23 mouse cellular contexts compared by ENCODE assay signal in genomic region chr3:155059449-155059822, GRCm38 (mm10). TPM values are rescaled to one million over a fixed set of nuclear protein-coding genes. Genes with fewer than 3 reads are reported as not detected.
"Had no signal": no experiment of that assay in that cellular context is flagged by ENCODE, and none has a peak within 500 bp of the region (broad histone marks: within the 10 kb centered on the region; RNA-seq: fewer than 3 reads in every experiment).

No protein-coding gene starts in this region.

- H3K27ac ChIP-seq: neural tube, embryonic 12.5 days; neural tube, embryonic 13.5 days; neural tube, embryonic 15.5 days; stomach, embryonic 15.5 days; stomach, postnatal 0 days had no signal

- H3K4me1 ChIP-seq: neural tube, embryonic 12.5 days; neural tube, embryonic 13.5 days; neural tube, embryonic 15.5 days; stomach, embryonic 15.5 days had no signal

- H3K27me3 ChIP-seq: neural tube, embryonic 12.5 days; neural tube, embryonic 13.5 days; neural tube, embryonic 15.5 days; stomach, embryonic 15.5 days had no signal

- H3K9ac ChIP-seq: neural tube, embryonic 12.5 days; neural tube, embryonic 13.5 days; neural tube, embryonic 15.5 days; stomach, embryonic 15.5 days had no signal

- H3K4me2 ChIP-seq: neural tube, embryonic 12.5 days; neural tube, embryonic 13.5 days; neural tube, embryonic 15.5 days; stomach, embryonic 15.5 days had no signal

- H3K36me3 ChIP-seq: neural tube, embryonic 12.5 days; neural tube, embryonic 13.5 days; neural tube, embryonic 15.5 days; stomach, embryonic 15.5 days had no signal

- H3K4me3 ChIP-seq: neural tube, embryonic 12.5 days; neural tube, embryonic 13.5 days; neural tube, embryonic 15.5 days; stomach, embryonic 15.5 days had no signal

- H3K9me3 ChIP-seq: neural tube, embryonic 12.5 days; neural tube, embryonic 13.5 days; neural tube, embryonic 15.5 days; stomach, embryonic 15.5 days had no signal

- DNase-seq: retina, postnatal 1 day; right cerebral cortex, adult 18-20 months; right cerebral cortex, postnatal 14 days; right cerebral cortex, postnatal 25 days; right cerebral cortex, postnatal 4 days; spleen, adult 18-20 months; thymus, adult 18-20 months; thymus, adult 2 months; thymus, postnatal 14 days; thymus, postnatal 25 days; thymus, postnatal 36 days; thymus, postnatal 4 days had no signal

RNA-seq across cellular contexts. Expression of gene Tnni3k, which starts 4.2 kb away (rescaled TPM):
- polyA plus RNA-seq: neural tube, embryonic 12.5 days; neural tube, embryonic 13.5 days; spleen, adult 2 months; stomach, embryonic 14.5 days; stomach, embryonic 15.5 days; stomach, embryonic 16.5 days; testis, adult 2 months; urinary bladder, adult 2 months had no signal

RNA-seq across cellular contexts. Expression of gene Lrriq3, which starts 33.8 kb away (rescaled TPM):
- polyA plus RNA-seq: small intestine, adult 2 months had no signal
